In genomic region chr2:174932137-174933012, GRCm38 (mm10) we compare ENCODE assay signal across 8 mouse cellular contexts.
A peak's percentile ranks its signal among the peaks of the same experiment; 100 is the strongest.
DNase-seq lines count a peak whose midpoint lies in the region; ATAC-seq lines count a peak whose summit lies in the region.

No protein-coding gene starts in this region.

- ATAC-seq in embryonic facial prominence, embryonic 13.5 days (ENCODE audit: insufficient number of reproducible peaks, insufficient read depth, low FRiP score, low TSS enrichment, low read depth) = 0 out of 2 replicates have a peak, but pooled peaks have one; percentile 52
- ATAC-seq in kidney, embryonic 14.5 days (ENCODE audit: low FRiP score, low TSS enrichment) = peak; percentile 78
- peak; percentile 64 for ATAC-seq in limb, embryonic 13.5 days (ENCODE audit: low FRiP score, low read depth)

- peak; percentile 90 to 92 for DNase-seq in B cell, adult 2 months
- DNase-seq in adrenal gland, postnatal 4 days (ENCODE audit: low spot score in 2 of 2) = peak; percentile 57 to 64
- DNase-seq in heart, adult 8-10 months (ENCODE audit: low spot score) = peak; percentile 84
- DNase-seq in monocyte, adult 2 months (ENCODE audit: low read depth in 1 of 2, low spot score in 2 of 2) = peak; percentile 16 to 54
- DNase-seq in spleen, postnatal 14 days (ENCODE audit: low spot score in 2 of 2) = peak; percentile 25 to 64

- H3K9me3 ChIP-seq in embryonic facial prominence, embryonic 13.5 days = no peaks in the 10 kb centered on the region
- no peaks in the 10 kb centered on the region for H3K9me3 ChIP-seq in kidney, embryonic 14.5 days (ENCODE audit: control insufficient read depth, low read length)
- H3K9me3 ChIP-seq in limb, embryonic 13.5 days = no peaks in the 10 kb centered on the region

- H3K27me3 ChIP-seq in embryonic facial prominence, embryonic 13.5 days = no peaks in the 10 kb centered on the region
- H3K27me3 ChIP-seq in kidney, embryonic 14.5 days (ENCODE audit: control insufficient read depth, insufficient read depth, low read length) = no peaks in the 10 kb centered on the region
- H3K27me3 ChIP-seq in limb, embryonic 13.5 days = no peaks in the 10 kb centered on the region

- no peaks in the 10 kb centered on the region for H3K36me3 ChIP-seq in embryonic facial prominence, embryonic 13.5 days
- no peaks in the 10 kb centered on the region for H3K36me3 ChIP-seq in kidney, embryonic 14.5 days (ENCODE audit: control insufficient read depth, insufficient read depth, low read length)
- H3K36me3 ChIP-seq in limb, embryonic 13.5 days = no peaks in the 10 kb centered on the region

- H3K27ac ChIP-seq in embryonic facial prominence, embryonic 13.5 days = no peak overlapping the region
- no peak overlapping the region for H3K27ac ChIP-seq in kidney, embryonic 14.5 days (ENCODE audit: low read depth, low read length)
- no peak overlapping the region for H3K27ac ChIP-seq in limb, embryonic 13.5 days

- H3K4me3 ChIP-seq in embryonic facial prominence, embryonic 13.5 days = no peak overlapping the region
- no peak overlapping the region for H3K4me3 ChIP-seq in kidney, embryonic 14.5 days (ENCODE audit: low read length)
- no peak overlapping the region for H3K4me3 ChIP-seq in limb, embryonic 13.5 days

- no peaks in the 10 kb centered on the region for H3K4me1 ChIP-seq in embryonic facial prominence, embryonic 13.5 days
- H3K4me1 ChIP-seq in kidney, embryonic 14.5 days (ENCODE audit: control insufficient read depth, insufficient read depth, low read length) = no peaks in the 10 kb centered on the region
- H3K4me1 ChIP-seq in limb, embryonic 13.5 days = peaks cover 6% of the 10 kb centered on the region; the same call in 1 of the 2 replicates

- H3K9ac ChIP-seq in embryonic facial prominence, embryonic 13.5 days = no peak overlapping the region
- no peak overlapping the region for H3K9ac ChIP-seq in kidney, embryonic 14.5 days (ENCODE audit: low read depth, low read length)
- H3K9ac ChIP-seq in limb, embryonic 13.5 days = no peak overlapping the region

- H3K4me2 ChIP-seq in embryonic facial prominence, embryonic 13.5 days = peak overlapping the region; percentile 25
- no peak overlapping the region for H3K4me2 ChIP-seq in kidney, embryonic 14.5 days (replicated peaks; ENCODE audit: low read depth, low read length)
- peak overlapping the region; percentile 7 for H3K4me2 ChIP-seq in limb, embryonic 13.5 days (replicated peaks)

- 28% methylated on average over 20 of the region's 20 CpGs for WGBS in embryonic facial prominence, embryonic 13.5 days
- 33% methylated on average over 20 of the region's 20 CpGs for WGBS in kidney, embryonic 14.5 days
- WGBS in limb, embryonic 13.5 days = 32% methylated on average over 20 of the region's 20 CpGs

Comparison
In these comparisons a context has a peak if more than half of its experiments do, and no peak if none do; other contexts are left out.
1. DNase-seq: peak in every context shown above with its lines; median percentile 91 in B cell, adult 2 months; 84 in heart, adult 8-10 months; 60 in adrenal gland, postnatal 4 days; 44 in spleen, postnatal 14 days; 35 in monocyte, adult 2 months.